Mouse (Mus musculus): ENCODE results near the gene Kcnd2.
"Not testable (repeated sequence)": the region's sequence is repeated elsewhere in the genome, so short reads cannot be mapped to it uniquely, and the experiment has no call there.

Gene Kcnd2

DNA sequence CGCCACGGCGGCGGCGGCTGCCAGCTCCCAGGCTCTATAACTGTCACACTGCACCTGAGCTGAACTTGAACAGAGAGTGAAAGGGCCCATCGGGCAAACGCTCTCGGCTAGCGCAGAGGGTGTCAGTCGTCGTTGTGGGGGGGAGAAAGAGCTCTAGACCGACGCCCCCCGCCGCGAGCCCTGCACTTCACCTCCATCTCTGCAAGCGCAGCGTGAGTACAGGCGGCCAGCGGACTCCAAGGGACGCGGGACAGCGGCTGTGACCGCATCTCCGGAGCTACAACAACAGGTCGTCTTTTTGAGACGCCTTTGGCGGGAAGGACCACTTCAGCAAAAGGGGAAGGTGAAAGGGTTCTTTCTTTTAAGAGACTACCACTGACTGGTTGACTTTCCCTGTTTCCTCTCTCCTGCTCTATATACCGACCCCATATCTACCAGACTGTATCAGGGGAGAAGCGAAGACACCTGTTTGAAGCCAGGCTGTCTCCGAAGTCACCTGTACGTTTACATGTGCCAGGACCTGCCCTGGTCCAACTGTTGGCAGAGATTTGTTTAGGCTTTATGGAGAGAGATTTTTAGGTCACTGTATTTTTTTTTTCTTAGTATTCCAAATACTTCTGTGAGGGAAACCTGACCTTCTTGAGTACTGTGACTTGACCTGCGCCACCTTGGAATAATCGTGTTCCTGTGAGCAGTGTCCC, at the start of gene Kcnd2:
Gene Kcnd2, plus strand, starts transcription at position 13 of the 701 bp plus-strand sequence.
- DNase-seq, result peak; percentile 40

DNA sequence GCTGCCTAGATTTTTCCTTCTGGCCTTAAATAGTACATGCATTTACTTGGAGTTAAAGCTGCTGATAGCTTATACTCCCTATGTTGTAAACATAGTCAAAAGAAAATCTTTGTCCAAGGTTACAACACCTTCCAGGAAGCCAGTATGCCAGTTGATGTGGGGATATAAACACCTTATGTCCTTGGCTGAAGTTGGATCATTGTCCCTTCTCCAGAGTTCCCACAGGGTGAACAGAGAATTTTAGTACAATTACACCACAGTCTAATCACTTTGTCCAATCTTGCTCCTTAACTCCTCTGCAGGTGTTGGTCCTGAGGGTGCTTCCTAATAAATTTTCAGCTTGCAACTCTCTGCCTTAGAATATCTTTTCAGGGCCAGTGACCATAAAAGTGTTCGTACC, 48.7 kb upstream of the Kcnd2 start:
- DNase-seq, result no peak

DNA sequence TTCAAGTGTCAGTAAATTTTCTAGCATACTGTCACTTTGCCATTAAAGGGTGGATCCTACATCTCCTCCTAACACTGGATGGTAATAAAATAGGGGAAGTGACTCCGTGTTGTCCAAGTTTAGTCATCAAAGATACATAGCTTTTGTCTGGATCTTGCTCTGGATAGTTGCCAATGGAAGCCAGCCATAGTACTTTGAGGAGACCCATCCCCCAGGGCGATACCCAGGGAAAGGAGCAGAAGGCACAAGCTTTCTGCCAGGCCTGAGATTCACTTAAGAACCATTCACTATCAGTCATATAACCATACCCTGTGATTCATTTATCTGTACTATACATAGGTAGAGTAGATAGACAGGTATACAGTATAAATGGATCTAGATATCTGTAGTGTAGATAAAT, 20.0 kb upstream of the Kcnd2 start:
- no peak for DNase-seq

DNA sequence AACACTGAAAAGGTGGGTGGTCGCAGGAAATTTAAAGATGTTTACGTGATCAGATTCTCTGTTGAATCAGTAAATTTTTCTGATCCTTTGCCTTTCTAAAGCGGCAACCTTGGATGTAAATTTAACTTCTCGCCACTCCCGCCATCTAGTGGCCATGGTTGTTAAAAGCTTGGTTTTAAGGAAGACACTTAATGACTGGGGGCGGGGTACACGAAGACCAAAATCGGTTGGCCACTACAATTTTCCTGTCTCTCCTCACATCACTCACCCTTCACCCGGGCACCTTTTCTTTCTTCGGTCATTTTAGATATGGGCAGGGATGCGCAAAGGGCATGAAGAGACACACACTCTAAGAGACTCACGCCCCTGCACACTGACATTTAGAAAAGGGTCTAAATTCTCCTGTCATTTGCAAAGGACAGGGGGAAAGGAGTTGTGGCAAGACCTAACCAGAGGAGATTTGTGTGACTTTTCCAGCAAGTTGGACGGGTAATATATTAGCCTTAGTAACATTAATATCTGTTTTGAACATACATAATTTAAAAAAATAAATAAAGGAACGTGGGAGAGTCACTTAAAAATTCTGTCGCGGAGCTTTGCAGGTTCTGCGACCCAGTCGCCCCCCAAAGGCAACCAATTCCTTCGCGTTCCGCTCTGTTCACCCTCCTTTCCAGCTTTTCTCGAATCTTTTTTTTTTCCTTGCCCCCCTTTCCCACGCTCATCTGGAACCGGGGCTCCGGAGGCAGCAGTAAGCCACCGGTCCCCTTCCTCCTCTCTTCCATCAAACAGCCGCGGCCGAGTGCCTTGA, 1.2 kb upstream of the Kcnd2 start:
- DNase-seq, result peak; percentile 81

DNA sequence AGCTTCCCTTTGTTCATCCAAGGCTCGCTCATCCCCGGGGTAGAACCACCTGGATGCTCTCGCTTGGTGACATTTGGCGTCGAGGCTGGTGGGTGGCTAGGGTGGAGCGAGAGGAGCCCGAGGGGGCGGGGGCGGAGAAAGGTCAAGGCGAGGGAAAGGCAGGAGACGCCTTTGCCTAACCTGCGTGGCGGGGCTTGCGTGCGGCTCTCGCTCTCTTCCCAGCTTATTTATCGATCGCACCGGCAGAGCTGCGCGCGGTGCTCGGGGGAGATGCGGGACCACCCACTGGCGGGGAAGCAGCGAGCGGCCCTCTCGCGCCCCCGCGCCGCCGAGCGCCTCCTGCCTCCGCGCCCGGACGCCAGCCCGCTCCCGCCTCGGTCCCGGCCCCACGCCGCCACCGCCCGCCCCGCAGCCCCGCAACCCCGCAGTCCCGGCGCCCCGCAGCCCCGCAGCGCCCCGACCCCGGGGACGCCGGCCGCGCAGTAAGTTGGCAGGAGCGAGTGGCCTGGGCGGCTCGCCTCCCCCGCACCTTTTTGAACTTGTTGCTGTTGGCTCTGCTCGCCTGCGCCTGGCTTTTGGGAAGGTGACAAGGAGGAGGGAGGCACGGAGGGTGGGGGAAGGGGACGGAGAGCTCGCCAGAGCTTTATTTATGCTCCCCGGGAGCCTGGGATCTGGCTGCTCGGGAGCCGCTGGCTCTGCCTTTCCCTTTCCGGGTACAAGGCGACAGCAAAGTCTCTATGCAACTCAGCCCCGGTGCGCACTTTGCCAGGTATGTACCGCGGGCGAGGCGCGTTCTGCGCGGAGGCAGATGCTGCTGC, 421 bp upstream of the Kcnd2 start:
- DNase-seq, result peak; percentile 68

DNA sequence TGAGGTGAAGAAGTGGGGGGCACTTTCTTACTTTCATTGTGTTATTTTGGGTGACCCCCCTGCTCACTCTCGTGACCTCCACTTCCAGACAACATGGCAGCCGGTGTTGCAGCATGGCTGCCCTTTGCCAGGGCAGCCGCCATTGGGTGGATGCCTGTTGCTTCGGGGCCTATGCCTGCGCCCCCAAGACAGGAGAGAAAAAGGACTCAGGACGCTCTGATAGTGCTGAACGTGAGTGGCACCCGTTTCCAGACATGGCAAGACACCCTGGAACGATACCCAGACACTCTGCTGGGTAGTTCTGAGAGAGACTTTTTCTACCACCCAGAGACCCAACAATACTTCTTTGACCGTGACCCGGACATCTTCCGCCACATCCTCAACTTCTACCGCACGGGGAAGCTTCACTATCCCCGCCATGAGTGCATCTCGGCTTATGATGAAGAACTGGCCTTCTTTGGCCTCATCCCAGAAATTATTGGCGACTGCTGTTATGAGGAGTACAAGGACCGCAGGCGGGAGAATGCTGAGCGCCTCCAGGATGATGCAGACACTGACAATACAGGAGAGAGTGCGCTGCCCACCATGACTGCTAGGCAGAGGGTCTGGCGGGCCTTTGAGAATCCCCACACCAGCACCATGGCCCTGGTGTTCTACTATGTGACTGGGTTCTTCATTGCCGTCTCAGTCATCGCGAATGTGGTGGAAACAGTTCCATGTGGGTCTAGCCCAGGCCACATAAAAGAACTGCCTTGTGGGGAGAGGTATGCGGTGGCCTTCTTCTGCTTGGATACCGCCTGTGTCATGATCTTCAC, 1.1 kb downstream of the Kcnd2 start:
- no peak for DNase-seq

DNA sequence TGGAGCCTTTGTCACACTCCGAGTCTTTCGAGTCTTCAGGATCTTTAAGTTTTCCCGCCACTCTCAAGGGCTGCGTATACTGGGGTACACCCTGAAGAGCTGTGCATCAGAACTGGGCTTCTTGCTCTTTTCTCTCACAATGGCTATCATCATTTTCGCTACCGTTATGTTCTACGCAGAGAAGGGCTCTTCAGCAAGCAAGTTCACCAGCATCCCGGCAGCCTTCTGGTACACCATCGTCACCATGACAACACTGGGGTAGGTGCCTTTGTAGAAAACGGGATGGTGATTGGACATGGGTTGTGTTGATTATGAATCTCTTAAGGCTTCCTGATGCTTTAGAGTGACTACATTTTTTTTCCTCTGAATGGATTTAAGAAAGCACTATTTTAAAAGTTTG, 1.9 kb downstream of the Kcnd2 start:
- no peak for DNase-seq

DNA sequence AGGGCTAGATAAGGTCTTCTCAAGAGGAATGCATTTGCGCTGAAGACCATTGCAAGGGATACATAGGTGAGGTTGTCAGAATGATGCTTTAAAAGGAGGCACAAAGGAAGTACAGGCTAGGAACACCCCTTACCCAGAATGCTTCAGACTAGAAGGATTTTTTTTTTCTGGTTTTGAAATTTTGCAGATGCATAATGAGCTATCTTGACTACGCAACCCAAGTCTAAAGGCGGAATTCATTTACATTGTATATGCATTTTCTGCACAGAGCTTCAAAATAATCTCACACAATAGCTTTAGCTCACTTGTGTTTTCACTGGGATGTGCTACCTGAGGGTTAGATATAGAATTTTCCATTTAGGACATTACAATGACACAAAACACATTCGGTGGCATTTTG, 10.8 kb downstream of the Kcnd2 start:
- no peak for DNase-seq

DNA sequence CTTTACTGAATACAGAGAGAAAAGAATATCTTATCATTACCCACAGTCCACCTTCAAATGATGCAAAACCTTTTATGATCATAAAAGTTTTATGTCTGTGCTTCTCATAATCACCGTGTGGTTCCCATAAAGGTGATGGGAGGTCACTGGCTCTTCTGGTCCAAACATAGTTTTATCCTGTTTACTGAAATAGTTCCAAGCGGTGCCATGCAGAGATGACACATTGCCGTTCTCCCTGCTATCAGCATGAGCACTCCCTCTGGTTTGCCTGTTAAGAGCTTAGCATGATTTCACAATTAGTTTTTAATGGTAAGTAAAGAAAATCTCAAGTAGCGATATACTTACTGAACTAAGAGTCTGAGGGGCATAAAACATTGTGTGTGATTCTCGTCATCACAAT, 43.7 kb downstream of the Kcnd2 start:
- DNase-seq, result no peak

DNA sequence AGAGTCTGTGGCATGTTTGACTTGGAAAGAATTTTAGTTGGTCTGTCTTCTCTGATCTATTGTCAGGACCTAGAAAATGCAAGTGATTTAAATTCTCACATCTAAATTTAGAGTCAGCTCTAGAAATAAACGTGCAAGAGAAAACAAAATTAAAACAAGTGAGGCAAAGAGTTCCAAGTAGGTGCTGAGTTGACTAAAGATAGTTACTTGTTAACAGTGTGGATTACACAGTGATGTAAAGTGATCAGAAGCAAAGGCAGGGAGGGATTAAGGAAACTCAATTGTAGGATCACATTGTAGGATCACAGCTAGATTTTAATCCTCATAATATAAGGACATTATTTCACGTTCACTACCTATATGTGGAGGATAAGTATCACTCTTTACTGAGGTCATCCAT, 52.6 kb downstream of the Kcnd2 start:
- no peak for DNase-seq

DNA sequence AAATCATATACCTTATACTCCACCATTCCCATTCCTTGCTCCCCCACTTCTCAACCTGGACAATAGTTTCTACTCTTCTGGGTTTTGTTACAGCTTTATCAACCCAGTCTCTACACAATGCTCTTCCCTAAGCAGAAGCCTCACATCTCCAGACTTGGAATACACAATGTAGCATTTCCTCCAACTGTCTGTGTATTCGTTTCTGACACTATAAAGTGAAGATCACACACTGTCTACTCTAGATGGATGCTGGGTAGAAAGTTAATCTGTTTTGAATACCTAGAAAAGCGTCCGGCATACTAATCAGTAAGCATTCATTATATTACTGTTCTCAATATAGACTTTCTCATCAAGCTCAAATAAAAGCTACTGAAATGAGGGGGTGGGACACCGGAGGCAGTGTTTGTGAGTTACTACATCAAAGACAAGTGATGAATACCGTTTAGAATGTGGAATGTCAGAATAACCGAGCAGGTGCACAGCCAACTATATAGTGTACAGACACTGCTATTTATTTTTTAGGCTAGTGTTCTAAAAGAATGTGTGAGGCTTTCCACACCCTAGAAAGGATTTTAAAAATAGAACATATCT, 62.1 kb downstream of the Kcnd2 start:
- no peak for DNase-seq

DNA sequence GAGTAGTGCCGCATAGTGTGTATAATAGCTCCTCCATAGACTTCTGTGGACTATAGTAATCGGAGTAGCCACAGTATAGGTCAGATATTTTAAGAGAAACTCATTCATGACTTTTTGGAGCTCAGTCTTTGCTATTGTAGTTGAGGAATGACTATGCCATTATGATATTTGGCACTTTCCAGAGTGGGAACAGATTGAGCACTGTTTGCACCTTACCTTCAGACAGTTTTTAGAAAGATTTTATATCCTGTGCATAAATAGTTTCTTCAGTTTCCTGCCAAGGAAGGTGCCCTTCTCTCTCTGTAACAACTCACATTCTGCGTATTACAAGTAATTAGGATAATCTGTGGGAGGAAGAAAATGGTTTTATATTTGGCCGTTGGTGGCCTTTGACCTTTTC, 89.6 kb downstream of the Kcnd2 start:
- DNase-seq, result no peak

DNA sequence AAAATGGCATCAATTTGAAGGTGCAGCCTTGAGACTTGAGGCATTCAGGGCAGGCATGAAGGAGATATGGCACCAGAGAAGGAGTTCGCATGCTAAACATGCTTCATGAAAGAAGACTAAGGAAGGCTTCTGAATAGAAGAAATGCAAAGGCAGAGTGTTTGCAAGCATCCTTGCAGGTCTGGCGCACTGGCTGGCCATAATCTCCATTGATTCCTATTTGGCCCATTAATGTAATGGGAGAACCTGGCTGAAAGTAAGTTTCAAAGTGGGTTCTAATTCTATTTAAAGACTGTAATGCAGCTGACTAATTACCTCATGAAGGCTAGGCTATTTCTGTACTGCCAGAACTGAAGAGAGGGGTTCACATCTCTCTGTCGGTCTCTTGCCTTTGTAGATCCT, 94.9 kb downstream of the Kcnd2 start:
- no peak for DNase-seq

DNA sequence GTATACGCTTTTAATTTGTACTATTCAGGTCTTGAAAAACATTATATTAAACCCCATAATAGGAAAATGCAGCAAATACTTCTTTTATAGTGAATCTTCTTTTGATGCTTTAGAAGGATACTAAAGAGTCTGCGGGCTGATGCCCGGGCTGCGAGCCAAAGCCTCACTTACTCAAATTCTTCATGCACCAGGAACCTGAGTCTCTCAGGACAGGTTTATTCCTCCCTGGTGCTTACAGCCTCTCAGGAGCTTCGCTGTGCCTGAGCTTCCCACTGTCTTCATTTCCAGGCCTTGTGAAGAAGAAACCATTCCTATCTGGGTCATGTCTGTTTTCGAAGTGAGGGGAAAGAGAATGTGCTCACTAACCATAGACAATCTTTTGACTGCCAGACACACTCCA, 106.1 kb downstream of the Kcnd2 start:
- no peak for DNase-seq

DNA sequence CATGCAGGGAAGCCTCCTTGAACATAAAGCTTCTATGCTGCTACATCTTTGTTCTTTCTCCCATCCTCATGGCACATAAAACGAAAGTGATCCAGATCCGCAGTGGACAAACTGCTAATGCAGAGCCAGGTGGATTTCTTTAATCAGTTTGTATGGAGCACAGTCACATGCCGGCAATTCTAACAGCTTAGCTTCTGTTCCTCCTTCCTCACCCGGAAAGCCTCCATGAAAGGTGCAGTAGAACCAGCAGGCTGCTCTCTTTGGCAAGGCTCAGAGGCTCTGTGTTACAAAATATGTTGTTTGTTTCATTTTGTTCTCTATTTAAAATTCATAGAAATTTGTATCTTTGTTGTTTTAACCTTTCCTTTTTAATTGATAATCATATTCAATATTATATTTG, 106.9 kb downstream of the Kcnd2 start:
- DNase-seq, result no peak

DNA sequence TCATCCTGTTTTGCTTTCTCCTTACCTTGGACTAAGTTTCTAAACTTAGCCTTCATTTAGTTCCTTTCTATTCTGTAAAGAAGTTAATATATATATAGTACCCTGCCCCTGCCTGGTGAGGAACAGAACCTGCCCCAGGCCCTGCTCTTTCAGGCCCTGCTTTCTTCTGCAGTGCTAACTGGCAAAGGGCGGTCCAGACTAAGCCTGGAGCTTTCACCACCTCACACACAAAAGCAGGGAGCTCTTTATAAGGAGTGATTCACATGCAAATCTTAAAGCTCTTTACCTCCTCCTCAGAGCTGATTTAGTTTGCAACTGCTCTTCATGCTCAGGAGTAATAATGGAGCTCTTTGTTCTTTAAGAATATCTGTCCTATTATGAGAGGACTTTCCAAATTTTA, 109.9 kb downstream of the Kcnd2 start:
- DNase-seq, result no peak

DNA sequence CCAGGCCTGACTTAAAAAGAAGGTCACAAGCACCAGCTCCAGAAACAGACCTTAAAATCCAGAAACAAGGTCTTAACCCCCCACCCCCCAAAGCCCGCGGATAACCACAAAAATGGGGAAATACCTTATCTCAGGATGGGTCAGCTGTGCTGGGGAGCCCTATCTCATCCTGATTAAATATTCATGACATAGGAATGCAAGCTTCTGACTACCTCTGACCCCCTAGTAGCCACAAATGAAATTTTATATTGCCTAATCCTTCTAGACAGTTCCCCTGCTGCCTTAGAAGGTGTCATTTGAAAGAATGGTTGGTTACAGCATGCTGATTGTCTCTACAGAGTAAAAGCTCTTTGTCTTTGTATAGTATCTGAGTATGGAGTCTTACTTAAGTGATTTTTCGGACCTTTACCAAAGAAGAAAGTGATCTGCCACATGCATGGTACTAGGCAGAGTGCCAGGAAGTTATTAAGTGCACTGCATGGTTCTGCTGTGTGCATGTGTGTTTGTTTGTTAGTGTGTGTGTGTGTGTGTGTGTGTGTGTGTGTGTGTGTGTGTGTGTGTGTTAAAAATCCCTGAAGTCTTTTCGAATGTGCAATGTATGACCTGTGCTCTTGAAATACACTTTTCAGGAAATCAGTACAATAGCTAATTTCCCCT, 111.9 kb downstream of the Kcnd2 start:
- no peak for DNase-seq

DNA sequence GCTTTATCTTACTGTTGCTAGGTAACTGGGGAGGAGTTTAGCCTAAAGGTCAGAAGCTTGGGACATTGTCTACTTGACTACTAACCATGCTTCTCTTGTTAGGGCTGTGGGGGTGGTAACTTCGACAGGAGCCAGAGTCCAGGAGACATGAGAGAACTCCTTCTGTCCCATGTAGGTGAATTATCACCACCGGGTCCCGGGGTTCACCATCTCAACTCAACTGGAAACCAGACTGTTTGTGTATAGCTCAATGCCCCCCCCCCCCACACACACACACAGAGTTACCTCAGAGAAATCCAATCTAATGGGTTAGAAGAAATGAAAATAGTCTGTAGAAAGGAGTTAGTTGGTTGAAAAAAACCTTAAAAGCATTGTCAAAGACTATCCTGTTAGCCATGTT, 170.0 kb downstream of the Kcnd2 start:
- DNase-seq, result not testable (repeated sequence)

DNA sequence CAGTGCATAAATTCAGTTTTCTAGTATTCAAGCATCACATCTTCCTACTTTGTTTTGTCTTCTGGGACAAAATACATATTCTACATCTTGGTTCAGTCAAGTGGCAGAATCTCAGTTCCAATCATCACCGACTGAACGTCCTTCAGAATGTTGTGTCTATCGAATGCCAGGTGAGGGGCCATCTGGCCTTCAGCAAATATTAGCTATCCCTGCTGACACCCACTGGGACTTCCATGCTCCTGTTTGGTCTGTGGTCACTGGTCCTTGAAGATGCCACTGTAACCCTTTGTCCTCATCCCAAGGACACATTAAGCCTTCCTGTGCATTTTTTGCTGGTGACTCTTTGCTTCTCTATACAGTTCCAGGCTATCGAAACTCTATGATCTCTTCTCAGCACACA, 176.5 kb downstream of the Kcnd2 start:
- no peak for DNase-seq

DNA sequence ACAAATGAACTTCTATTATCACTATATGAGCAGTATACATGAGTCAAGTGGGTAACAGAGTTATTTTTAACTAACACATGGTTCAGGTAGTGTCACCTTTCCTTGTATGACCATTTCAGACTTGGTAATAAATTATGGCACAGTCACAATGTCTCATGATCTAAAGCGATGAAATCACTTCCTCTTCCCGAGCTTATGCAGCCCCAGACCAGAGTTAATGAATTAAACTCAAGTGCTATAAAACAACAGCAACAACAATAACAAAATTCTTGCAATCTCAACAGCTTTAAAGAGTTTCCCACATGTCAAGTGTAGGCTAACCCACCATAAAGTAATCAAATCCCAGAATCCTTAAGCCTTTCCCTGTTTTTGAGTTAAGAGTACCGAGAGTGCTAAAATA, 198.4 kb downstream of the Kcnd2 start:
- no peak for DNase-seq

DNA sequence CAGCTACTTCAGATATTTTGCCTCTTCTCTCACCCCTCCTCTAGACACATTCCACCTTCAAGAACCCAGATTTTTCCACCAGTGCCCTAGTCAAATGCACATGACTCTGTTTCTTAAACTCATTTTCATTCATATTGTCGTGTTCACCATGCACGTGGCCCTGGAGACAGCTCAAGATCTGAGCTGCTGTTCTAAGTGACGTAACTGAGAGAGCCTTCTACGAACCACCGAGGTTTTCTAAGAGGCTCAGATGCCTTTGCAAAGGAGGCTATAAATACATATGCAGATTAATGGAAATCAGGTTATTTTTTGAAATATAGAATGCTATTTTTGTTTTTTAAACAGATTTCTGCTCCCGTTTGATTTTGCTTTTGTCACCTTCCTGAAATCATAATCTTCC, 202.9 kb downstream of the Kcnd2 start:
- no peak for DNase-seq

DNA sequence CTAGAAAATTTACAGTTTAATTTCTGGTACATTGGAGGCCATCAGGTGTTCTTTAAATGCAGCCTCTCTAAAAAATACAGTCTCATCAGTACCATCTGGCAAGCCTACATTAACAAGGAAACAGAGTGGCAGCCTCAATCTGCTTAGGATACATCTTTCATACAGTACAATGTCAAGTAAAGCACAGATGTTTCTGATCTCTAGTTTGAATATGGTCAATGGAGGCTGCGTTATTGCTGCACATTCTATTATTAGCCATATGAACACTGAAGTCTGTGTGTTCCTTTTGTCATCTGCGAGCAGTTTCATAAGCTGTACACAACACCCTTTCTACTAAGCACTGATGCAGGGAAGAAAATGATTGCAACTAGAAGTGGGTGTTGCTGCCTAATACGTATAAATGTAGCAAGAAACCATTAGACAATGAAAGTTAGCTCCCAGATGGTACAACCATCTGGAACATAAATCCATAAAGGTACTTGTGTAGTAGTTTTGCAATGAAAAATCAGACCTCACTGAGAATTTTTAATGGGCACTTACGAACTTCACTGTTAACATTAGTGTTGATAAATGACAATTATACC, 209.0 kb downstream of the Kcnd2 start:
- no peak for DNase-seq

All from right cerebral cortex, postnatal 14 days (tissue).